Mouse (Mus musculus) right cerebral cortex, postnatal 14 days (tissue): ENCODE data around the gene Fyn.

Experiments used
- DNase-seq: peaks from one replicate; pipeline ENCODE4 v3.0.0; 2022

Fyn gene

DNA sequence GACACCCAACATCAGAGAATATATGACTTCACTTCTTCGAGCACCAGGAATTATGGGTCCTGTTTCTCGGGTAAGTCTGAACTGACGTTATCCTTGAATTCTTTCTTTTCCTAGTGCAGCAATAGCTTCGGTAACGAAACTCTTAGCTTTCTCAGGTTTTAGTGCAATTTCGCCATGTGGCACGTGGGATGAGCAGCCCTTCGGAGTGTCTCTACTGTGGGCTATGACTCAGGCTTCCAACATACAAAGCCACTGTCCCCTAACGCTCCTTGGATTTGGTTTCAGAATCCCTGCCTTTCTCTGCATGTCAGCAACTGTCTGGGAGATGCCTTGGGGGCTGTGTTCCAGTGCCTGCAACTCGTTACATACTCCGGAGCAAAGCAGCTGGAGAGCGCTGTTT, 215.1 kb downstream of the Fyn start:
- DNase-seq, result no peak

DNA sequence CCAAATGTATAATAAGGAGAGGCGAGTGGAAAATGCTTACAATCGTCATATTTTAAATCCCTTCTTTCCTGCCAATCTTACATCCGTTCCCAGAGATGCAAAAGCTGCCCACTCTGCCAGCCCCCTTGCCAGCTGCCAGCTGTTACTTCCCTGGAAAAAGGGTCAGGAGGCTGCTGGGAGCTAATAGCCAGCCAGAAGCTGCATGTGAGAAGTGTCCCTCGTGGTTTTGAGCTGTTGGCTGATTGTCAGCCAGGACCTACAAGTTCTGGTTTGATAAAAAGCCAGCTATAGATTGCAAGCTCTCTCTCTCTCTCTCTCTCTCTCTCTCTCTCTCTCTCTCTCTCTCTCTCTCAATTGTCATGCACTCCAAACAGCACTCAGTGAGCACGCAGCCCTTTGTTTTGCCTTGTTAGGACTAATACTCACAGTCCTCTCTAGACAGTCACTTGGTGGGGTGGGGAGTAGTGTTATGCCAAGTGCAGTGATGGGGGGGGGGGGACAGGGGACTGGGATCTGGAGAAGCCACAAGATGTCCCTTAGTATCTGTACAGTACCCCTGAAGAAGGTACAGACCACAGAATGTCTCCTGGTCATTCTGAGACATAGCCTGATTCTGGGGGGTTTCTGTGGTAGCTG, 218.8 kb downstream of the Fyn start:
- no peak for DNase-seq

DNA sequence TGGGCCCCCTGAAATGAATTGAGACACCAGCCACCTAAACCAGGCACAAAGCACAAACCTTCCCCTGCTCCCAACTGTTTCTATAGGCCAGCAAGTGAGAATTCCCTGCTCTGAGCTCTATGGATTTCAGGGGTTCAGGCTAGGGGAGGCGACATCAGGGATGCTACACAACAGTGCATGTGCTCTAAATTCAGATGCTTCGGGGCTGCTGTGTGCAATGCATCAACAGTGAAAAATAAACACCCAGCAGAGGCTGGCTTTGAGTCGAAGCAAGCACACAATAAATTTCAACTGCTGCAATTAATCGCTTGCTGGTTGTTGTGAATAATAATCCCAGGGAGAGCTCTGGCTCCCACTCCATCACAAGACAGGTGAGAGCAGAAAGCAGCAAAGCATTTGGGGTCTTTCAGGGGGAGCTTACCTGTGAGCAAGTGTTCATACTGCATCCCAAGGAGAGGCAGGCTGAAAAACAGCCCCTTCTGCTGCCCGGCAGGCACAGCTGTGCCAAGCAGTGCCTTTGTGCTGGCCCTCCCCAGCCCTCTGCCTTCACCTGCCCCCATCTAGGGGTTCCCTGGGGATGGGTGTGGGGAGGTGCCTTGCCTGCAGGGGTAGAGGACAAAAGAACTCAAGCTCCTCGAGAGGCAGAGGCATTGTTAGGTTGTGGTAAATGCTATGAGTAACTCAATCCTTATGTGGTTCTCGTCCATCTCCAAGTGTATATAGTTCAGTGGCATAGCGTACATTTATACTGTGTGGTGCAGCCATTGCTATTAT, 219.5 kb downstream of the Fyn start:
- DNase-seq, result no peak

DNA sequence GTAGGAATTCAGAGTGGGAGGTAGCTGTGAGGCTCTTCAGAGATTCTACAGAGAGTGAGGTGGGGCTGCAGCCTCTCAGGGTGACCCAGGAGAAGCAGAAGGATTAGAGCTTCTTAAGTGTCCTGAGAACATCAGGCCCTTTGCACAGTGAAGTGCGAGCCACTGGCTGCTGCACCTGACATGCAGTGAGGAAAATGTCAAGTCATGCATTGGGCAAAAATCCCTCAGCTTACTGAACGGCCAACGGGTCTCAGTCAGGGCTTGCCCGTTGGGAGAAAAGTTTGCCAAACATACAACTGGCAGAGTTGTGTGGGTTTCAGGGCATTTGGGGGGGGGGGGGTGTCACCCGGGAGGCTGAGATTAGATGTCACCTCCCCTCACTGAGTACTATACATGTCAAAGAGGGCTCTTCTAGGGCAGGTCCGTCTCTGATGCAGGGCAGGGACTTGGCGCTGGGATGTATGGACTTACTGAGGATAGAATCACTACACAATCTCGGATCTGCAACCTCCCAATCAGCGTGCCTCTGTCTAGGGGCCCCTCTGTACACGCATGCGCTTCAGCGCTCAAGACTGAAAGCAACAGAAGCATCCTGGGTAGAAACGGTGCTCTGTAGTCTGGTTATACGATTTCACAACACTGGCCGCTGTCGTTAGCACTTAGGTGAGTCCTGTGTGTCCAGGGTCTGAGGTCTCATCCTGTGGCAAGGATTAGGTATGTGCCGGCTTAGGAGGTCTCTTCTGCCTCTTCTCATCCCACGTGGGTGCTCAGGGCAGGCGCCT, 221.3 kb downstream of the Fyn start:
- DNase-seq, result no peak

DNA sequence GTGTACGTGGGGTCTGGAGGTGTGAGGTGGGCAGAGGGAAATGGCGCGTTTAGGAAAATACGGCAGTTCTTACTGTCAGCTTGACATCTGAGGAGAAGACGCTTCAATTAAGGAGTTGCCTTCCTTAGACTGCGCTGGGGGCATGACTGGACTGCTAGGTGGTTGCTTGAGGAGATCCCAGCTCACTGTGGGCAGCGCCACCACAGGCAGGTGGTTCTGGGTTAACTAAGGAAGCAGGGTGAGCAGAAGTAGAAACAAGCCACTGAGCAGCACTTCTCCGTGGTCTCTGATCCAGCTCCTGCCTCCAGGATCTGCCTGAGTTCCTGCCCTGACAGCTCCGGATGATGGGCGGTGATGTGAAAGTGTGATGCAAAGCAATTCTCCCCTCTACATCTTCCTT, 222.0 kb downstream of the Fyn start:
- DNase-seq, result no peak

DNA sequence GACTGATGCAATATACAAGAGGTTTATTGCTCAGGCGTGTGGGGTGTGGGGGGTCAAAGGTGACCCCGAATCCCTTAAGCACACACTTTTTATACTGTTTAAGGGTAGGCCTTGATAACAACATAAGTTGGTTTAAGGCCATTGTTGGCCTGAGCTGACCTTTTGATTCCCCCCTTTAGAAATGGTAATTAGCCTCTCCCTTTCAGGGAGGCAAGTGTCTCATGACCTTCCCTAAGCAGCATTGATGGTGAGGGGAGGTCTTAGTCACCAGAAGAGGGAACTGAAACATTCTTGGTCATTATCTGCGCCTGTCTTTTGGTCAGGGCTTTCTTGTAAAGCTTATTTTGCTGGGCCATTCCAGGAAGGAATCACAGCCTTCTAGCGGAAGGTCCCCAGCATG, 223.8 kb downstream of the Fyn start:
- no peak for DNase-seq

DNA sequence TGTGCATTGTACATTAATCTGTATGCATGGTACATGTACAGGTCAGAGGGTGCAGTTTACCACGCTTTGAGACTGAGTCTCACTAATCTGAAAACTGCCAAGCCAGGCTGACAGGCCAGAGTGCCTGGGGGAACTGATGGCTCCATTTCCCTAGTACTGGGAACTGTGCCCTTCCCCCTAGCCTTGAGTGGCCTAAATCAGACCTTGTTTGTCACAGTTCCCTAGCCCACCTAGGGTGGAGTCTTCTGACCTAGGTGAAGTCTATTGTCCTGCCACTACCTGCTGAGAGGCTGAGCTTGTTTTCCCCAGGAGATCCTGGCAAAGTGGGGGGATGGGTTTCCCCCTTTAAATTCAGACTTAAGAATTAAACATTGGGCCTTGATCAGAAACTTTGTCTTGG, 226.1 kb downstream of the Fyn start:
- no peak for DNase-seq

DNA sequence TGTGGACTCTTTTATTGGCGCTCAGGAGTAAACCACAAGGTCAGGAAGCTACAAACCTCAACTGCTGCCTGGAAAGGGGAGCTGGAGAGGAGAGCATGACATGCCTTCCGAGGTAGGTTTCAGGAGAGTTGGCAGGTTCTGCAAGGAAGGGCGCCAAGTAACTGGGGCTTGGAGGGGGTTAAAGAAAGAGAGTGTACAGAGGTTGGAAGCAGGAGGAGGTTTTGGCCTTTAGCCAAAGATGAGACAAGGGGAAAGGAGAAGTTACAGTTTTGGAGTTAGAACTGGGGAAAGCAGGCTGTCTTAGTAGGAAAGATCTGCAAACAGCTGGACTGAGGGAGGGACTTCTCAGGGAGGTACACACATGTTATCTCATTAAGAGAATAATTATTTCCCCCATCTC, 227.2 kb downstream of the Fyn start:
- no peak for DNase-seq

DNA sequence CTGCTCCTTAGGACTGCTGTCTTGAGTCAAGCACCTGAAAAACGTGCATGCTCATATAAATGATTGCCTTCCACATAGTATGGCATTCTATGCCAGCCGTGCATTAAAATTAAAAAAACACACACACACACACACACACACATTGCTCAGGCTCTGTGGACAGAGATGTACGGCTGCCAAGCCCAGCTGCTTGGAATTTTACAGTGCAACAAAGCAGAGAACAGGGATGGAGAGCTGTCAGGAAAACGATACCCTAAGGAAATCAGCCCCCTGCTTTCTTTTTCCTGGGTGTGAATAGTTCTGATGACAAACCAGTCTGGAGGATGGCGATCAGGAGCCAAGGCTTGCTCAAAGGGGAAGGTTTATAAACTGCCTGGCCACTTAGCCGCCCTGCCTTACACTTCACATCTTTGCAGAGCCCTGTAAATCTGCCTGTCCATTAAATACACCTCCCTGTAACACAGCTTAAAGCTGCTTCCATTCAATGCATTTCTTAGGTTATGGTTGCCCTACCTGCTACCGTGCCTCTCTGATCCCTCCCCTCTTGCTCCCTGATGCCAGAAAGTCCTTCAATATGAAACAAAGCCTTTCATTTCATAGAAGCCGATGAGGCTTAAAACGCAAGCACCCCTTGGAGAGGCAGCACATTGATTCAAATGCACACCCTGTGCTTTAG, 228.6 kb downstream of the Fyn start:
- no peak for DNase-seq

DNA sequence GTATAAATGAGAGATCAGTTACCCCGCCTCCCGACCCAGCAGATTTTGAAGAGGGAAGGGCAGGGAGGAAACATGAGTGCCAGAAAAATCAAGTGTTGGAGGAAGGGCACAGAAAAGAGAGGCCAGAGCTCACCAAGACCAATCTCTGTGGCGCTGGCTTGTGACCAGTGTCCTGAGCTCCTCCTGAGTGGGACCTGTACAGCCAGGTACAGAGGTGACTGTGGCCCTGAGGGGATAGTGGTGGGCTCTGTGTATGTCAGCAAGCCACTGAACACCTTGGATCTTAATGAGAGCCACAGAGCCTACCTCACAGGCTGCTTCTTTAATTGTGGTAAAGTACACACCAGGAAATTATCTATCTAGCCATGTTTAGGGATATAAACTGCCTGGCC, 229.1 kb downstream of the Fyn start:
- DNase-seq, result no peak

DNA sequence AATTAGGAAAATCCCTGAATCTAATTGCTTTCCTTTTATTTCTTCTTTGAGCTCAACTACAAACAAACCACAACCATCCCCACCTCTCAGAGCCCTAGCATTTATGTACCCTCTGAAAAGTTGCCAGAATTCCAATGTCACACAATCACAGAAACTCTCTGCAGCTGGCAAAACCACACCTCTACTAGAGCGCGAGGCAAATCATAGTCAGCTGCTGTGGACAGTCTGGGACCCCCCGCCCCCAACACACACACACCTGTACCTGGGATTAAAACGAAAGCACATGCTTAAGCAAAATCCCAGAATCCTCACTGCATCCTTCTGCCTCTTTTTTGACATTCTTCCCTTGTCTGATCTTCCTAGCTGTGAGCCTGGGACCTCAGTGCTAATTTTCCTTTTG, 230.9 kb downstream of the Fyn start:
- no peak for DNase-seq

DNA sequence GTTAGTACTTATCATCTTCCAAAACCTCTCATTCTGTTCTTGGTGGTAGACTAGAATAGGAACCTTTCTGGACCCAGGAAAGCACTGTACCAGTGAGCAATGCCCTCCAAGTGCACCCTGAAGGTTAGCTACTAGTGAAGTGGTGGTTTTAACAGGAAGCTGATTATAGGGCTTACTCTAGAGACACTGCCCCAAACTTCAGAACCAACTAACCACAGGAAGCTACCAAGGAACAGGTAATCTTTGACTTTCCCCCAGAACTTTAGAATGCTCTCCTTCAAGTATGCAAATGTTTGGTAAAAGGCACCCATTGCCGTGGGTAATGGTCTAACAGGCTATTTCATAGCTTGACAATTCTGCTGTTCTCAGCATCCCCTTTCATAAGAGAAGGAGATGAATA, 231.5 kb downstream of the Fyn start:
- no peak for DNase-seq

DNA sequence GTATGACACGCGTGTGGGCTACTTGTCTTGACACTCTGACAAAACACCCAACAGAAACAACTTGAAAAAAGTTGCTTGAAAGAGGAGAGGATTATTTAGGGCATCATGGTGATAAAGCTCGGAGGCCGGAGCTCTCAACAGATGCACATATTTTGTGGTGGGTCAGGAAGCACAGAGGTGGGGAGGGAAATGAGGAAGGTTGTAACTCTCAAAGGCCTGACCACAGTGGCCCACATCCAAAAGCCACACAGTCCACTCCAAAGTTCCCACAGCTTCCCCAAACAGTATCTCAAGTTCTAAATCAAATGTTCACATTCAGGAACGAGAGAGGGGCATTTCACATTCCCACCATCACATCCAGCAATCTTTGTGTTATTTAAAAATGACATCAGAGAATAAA, 232.4 kb downstream of the Fyn start:
- no peak for DNase-seq

DNA sequence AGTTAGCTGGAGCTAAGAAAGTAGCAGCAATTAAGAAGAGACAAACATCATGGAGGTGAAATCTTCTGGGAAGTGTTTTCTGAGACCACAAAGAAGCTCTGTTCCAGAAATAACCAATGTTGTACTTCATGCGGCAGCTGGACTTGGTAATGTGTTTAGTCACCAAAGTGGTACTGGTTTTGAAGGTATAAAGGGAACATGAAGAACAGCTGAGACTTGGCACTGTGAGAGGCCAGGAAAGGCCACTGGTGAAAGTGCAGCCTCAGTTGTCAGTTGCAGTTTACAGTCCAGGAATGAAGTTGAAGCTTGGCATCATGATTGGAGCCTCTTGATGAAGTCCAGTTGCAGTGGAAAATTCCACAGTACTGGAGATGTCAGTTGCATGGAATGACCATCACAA, 237.8 kb downstream of the Fyn start:
- DNase-seq, result no peak

DNA sequence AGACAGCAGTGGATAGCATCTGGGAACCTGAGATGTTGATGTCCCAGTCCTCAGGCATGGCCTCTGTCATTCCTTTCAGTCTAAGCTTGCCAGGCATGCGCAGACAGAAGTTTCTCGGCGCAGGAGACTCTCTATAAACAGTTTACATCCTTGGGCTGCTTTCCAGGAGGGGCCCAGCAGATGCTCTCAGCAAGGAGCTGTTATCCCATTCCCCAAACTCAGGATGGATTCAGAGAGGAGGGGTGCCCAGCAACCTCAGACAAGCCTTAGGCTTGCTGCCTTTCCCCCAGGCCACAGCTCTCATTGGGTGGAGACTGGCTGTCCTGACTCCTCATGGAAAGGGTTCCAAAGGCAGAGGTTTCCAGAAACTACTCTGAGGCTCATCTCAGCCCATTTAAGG, 242.6 kb downstream of the Fyn start:
- DNase-seq, result no peak

DNA sequence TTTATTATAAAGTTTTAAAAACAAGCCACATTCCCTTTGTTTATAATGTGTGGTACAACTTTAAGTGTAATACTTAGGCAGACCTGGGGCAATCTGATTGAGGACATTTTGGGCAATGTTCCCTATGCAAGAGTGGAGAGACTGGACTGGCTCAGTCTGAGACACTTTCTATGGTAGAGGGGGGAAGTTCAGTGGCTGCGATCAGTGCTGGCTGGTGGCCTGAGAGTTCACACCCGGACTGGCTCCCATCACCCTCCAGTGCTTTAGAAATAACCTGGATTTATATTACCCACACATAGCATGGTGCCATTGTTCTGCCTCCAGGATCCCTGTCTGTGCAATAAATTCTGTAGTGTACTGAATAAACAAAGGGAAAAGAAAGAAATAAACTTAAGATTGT, 243.5 kb downstream of the Fyn start:
- DNase-seq, result no peak

DNA sequence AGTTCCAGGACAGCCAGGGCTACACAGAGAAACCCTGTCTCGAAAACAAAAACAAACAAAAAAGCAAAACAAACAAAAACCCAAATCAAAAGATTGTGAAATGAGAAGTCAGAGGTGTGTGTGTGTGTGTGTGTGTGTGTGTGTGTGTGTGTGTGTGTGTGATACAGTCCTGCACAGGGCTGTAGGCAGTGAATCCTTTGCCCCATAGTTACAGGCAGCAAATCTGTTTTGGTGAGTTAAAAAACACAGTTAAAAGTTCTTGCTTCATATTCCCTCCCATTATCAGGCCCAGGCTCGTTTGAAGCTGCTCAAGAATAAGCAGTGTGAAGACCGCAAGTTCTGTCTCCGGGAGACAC, 244.0 kb downstream of the Fyn start, which contains the start of gene Traf3ip2:
TSS of gene Traf3ip2 (plus strand) at position 302 of the 356 bp plus-strand sequence.
- DNase-seq, result no peak

DNA sequence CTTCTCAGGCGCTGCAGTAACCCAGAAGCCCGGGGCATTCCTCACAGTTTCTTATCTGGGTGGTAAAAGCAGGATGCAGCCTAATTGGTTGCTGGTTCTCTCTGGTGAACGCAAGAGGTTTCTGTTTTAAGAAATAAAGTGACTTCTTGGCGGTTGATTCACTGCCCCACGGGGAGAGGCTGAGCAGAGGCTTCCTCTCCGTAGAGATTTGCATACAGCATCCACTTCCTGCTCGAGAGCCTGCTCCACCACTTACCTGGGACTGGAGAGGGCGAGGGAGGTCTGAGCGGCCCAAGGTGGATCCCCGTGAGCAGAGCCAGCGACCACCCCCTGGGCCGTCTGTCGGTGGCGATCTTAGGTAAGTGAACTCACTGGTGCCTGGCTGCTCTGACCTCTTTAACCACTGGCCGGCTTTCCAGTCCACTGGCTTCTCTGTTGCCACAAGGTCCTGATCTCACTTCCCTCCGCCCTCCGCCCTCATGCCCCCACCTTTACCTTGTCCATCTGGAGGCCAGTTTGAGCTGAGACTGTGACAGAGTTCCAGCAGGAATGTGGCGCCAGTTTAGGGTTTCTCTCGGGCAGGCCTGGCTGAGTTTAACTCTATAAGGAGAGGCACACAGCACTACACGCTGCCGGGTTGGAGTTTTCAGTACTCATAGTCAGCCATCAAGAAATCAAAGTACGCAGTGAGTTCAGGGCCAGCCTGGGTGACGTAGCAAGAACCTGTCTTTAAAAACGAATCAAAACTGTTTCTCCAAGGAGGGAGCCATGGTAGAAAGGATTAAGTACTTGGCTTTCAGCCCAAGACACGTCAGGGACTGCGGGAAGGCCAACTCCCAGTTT, 244.6 kb downstream of the Fyn start:
- DNase-seq, result no peak

DNA sequence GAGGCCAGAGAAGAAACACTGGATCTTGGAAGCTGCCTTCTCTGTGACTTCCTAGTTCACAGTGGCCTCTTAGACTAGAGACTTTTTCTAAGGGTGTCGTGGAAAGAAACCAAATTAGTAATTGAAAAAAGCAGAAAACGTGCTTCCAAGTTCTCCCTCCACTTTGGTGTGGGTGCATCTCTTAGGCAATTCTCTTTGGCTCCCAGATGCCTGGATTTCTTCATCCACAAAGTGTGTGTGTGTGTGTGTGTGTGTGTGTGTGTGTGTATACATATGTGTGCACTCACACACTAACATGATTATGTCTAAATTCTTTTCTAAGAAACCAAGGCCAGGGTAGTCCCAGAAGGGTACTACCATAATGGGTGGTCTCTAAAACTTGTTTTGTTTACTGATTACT, 245.3 kb downstream of the Fyn start:
- DNase-seq, result no peak

DNA sequence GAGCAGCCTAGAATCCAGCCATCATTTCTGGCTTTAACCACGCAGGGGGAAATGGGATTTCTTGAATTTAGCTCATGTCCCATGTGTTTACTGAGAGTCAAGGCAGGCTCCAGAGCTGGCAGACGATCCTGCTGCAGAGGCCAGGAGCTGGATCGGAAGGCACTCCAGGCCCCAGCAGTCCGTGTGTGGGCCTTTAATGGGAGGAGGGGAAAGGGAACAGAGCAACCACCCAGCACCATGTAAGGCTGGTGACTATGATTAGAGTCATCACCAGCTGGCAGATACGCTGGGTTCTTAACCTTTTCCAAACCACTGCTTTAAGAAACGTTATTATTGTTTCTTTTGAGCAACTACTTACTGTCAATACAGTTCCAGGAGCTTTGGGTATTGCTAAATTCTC, 246.0 kb downstream of the Fyn start:
- no peak for DNase-seq
